Mouse (Mus musculus) forebrain, embryonic 14.5 days (tissue): ENCODE measurements around the gene Taf9b. TPM values are rescaled to one million over a fixed set of nuclear protein-coding genes. Genes with fewer than 3 reads are reported as not detected.

Source experiments
- ATAC-seq: fragments of 200-750 bp; cut with Nextera tagmentation; 2 replicates; pipeline ENCODE4 v1.8.0; 2017; ENCODE audit warnings: mild to moderate bottlenecking, moderate library complexity
- DNase-seq: peaks from one replicate; pipeline ENCODE4 v3.0.0-alpha.2; 2015; ENCODE audit warnings: low spot score
- H3K27ac ChIP-seq: fragments of 300-500 bp; sonication (generic); 2 replicates; pipeline ENCODE4 v1.5.1; 2014; ENCODE audit warnings: low read depth, mild to moderate bottlenecking, control low read depth, low read length, moderate library complexity
- H3K27me3 ChIP-seq: fragments of 300-500 bp; sonication (generic); replicated peaks from 2 replicates; pipeline ENCODE4 v1.6.1; 2014; ENCODE audit warnings: low read length, control low read depth, mixed read lengths; ENCODE audit not compliant: control insufficient read depth, insufficient read depth
- H3K36me3 ChIP-seq: fragments of 300-500 bp; sonication (generic); 2 replicates; pipeline ENCODE4 v1.6.1; 2014; ENCODE audit warnings: low read length, control low read depth; ENCODE audit not compliant: control insufficient read depth, insufficient read depth
- H3K4me1 ChIP-seq: fragments of 300-500 bp; sonication (generic); 2 replicates; pipeline ENCODE4 v1.6.1; 2014; ENCODE audit warnings: antibody characterized with exemption, low read length, control low read depth; ENCODE audit not compliant: control insufficient read depth, insufficient read depth
- H3K4me2 ChIP-seq: fragments of 300-500 bp; sonication (generic); 2 replicates; pipeline ENCODE4 v1.6.1; 2014; ENCODE audit warnings: mild to moderate bottlenecking, control low read depth, low read length
- H3K4me3 ChIP-seq: fragments of 300-500 bp; sonication (generic); 2 replicates; pipeline ENCODE4 v1.5.1; 2014; ENCODE audit warnings: low read depth, low read length, control low read depth
- H3K9ac ChIP-seq: fragments of 300-500 bp; sonication (generic); 2 replicates; pipeline ENCODE4 v1.6.1; 2014; ENCODE audit warnings: mild to moderate bottlenecking, low read length, control low read depth, moderate library complexity
- H3K9me3 ChIP-seq: fragments of 300-500 bp; sonication (generic); replicated peaks from 2 replicates; pipeline ENCODE4 v1.6.1; 2016; ENCODE audit warnings: low read length, control low read depth, mixed read lengths; ENCODE audit not compliant: control insufficient read depth
- WGBS: fragments of 180-500 bp; shearing (Covaris S2); extraction: QIAGEN DNeasy Blood & Tissue Kit; methylation state at CpG from one replicate; pipeline ENCODE4 v1.1.7; 2014; 5-methylcytosine and 5-hydroxymethylcytosine counted together
- polyA plus RNA-seq: library from polyadenylated mRNA; unstranded; fragments of >200 nt; fragmentation: Nextera tagmentation; extraction: Ambion mirVana; gene quantifications from 2 replicates; pipeline ENCODE4 v1.2.1, GENCODE M21; 2014

The Taf9b gene
- polyA plus RNA-seq, 1 experiment from 2014 or later, result 19.7 TPM

GRCm38 (mm10) chrX:106164555-106164954, 56.4 kb downstream of the Taf9b start:
- no peak for ATAC-seq
- no peaks in the 10 kb centered on the region for H3K9me3 ChIP-seq
- H3K4me3 ChIP-seq, result no peak overlapping the region
- H3K27ac ChIP-seq, result no peak overlapping the region
- DNase-seq, result no peak
- WGBS, result 68% methylated on average over 5 of the region's 5 CpGs
- no peaks in the 10 kb centered on the region for H3K27me3 ChIP-seq
- H3K4me1 ChIP-seq, result no peaks in the 10 kb centered on the region
- H3K9ac ChIP-seq, result no peak overlapping the region
- H3K36me3 ChIP-seq, result no peaks in the 10 kb centered on the region
- H3K4me2 ChIP-seq, result no peak overlapping the region

- Histone ChIP-seq H3K36me3 (no peaks in the 10 kb centered on the region), H3K4me2 (no peak overlapping the region), H3K4me3 (no peak overlapping the region), H3K27me3 (no peaks in the 10 kb centered on the region), H3K4me1 (no peaks in the 10 kb centered on the region), H3K27ac (no peak overlapping the region), H3K9ac (no peak overlapping the region), H3K9me3 (no peaks in the 10 kb centered on the region)
- no peak for ATAC-seq
- no peak for DNase-seq
- 69% methylated on average over 5 of the region's 5 CpGs for WGBS
These were observed 57.0 kb downstream of the Taf9b start for GRCm38 (mm10) chrX:106163995-106164394.

Other genes with a start within 250 kb of the Taf9b start
- 19.9 and 23.8 TPM in 2 replicates for gene Magt1, start 209.3 kb downstream of the Taf9b start, polyA plus RNA-seq
- 377 and 391 TPM in 2 replicates for gene Cox7b, start 205.5 kb downstream of the Taf9b start, polyA plus RNA-seq
- 15.8 and 18.1 TPM in 2 replicates for gene Atp7a, start 193.9 kb downstream of the Taf9b start, polyA plus RNA-seq
- 0.23 and 0.25 TPM in 2 replicates for gene Tlr13, start 78.0 kb downstream of the Taf9b start, polyA plus RNA-seq
- gene Pgk1, start 34.1 kb downstream of the Taf9b start, polyA plus RNA-seq, result 281 and 325 TPM in 2 replicates
- gene Fnd3c2, start 34.2 kb upstream of the Taf9b start, polyA plus RNA-seq, result not detected in 2 replicates